Mouse (Mus musculus) thymus, adult 2 months (tissue): ENCODE data around the gene Ccdc162.

Experiments
- CTCF ChIP-seq: fragments of 200-500 bp; IDR thresholded peaks from 2 replicates; pipeline ENCODE4 v1.5.1; 2012; ENCODE audit warnings: mild to moderate bottlenecking, control low read depth, low read length, moderate library complexity, borderline replicate concordance; ENCODE audit not compliant: control insufficient read depth, poor library complexity, insufficient read depth; ENCODE audit errors: extremely low read depth
- POLR2A ChIP-seq: fragments of 200-500 bp; IDR thresholded peaks from 2 replicates; pipeline ENCODE4 v1.6.1; 2012; ENCODE audit warnings: mild to moderate bottlenecking, low read length, control low read depth, moderate library complexity; ENCODE audit not compliant: control insufficient read depth, poor library complexity, insufficient read depth; ENCODE audit errors: extremely low read depth

- TF ChIP-seq CTCF (no peak), POLR2A (no peak)
These were observed 161.4 kb downstream of the Ccdc162 start for GRCm38 (mm10) chr10:41555081-41555480.
